Mouse (Mus musculus) liver, adult (tissue): ENCODE measurements around the gene Zdhhc17.

ENCODE experiments used
- GATA4 ChIP-seq: IDR thresholded peaks from 2 replicates; pipeline ENCODE4 v1.6.1; 2014; ENCODE audit warnings: mild to moderate bottlenecking, low read length; ENCODE audit not compliant: insufficient replicate concordance

Gene Zdhhc17

DNA sequence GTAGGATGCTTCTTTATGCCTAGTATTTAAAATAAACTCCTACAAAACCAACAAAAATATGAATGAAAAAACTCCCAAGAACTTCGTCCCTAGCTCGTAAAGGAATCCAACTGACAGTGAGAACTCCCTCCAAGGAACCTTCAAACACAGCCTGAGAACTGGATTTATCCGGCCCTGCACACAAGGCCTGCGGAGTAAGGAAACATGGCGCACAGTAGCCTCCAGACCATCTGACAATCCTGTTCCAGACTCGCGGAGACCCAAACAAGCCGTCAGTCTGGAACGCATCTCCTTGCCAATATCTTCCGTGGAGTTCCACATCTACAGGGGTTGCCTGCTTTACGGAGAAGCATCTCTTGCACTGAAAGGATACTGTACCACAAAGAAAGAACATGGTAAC, 68.0 kb downstream of the Zdhhc17 start:
- TF ChIP-seq GATA4, result no peak

DNA sequence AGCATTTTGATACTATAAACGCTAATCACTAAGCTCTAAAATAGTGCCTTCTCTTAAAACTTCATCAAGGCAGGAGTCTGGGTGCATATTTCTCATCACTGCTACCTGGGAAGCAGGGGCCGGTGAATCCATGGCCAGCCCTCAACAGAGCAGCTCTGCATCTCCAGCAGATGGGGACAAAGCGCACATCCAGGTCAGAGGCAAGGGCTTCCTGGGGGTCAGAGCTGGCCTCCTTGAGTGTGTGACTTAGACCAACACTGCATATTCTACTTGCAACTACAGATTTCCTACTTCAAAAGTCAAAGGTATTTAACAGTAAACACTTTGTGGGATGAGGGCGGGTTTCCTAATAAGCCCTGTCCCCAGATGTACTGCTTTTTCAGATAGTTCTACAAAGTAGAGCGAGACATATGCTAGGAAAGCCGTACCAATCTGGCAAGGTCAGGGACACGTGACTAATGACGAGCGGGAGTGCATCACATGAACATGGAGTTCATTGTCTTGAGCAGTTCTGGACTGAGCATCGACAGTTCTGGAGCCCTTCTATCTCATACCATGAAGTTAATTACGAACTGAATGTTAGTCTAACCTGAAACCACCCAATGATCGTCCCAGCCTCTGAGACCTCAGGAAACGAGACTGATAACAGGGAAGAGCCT, 69.1 kb downstream of the Zdhhc17 start:
- TF ChIP-seq GATA4, result no peak

- no peak for TF ChIP-seq GATA4
Observed at GRCm38 (mm10) chr10:110939717-110940116, 70.2 kb downstream of the Zdhhc17 start.

DNA sequence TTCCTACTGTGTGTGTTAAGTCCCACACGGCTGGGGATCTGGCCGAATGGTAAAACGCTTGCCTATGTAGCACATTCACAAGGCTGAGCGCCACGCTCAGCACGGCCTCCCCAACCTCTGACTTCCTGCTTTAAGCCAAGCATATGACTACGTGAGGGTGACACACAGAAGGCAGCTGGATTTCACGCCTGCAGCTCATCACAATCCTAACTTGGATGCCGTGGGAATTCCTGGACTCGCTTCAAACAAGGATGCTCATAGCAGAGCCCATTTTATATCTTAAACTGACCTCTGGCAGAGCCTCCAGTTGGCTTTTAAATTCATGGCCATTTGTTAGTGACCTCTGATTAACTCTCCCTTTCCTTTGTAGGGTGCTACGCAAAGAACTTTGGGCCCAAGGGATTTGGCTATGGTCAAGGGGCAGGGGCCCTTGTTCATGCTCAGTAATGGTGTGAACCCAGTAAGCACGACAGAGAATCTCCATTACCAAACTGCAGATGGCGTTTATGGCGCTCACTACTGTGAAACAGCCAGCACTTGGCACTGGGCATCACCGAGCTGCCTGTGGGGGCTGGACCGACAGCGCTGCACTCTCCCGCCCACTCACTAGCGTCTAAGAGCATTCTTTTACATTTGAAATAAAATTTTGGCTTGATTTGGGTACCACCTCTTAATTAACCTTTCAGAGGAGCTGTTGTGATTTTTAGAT, 70.9 kb downstream of the Zdhhc17 start:
- TF ChIP-seq GATA4, result no peak

DNA sequence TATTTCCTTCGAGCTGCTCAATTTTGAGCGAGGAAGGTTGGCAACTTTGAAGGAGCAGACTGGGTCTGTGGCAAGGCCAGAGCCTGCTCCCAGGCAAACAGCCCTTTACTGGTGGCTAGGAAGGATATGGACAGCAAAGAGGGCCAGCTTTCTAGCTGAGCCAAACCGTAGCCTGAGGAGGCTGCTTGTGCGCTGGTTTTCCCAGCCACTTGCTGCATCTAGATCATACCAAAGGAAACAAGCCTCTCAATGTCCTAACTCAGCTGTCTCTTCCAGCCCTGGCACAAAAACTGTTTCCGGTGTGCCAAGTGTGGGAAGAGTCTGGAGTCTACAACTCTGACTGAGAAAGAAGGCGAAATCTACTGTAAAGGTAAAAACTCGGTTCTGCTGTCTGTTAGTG, 71.6 kb downstream of the Zdhhc17 start:
- no peak for TF ChIP-seq GATA4

DNA sequence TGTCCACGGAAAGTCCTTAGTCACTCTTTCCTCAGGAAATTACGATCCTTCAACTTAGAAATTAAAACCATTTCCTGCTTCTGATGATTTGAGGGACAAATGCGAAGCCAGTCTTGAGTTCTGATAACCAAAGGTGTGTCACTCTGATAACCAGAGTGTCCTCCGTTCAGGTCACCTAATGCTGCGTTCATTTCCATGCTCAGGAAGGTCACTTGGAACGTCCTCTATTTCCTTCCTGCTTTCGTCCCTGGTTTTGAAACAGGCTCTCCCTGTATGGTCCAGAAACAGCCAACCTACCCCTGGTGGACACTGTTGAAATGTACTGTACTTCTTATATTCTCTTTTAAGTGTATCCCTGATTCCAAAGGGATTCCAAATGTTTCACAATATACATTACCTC, 74.3 kb downstream of the Zdhhc17 start:
- peak; percentile 71; the same call in 1 of the 2 replicates for TF ChIP-seq GATA4

DNA sequence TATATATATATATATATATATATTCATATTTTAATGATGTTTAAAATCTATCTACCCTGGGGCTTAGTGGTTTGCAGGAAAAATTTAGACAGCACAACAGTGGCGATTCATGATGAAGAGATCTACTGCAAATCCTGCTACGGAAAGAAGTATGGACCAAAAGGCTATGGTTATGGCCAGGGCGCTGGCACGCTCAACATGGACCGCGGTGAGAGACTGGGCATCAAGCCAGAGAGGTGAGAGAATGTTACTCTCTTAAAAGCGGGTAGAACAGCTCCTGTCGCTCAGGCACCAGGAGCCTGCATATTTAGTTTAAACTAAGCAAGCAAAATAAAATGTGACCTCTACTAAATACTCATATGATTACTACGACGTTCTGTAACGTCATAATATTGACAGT, 74.9 kb downstream of the Zdhhc17 start:
- TF ChIP-seq GATA4, result no peak

GRCm38 (mm10) chr10:110933584-110933983, 76.4 kb downstream of the Zdhhc17 start:
- no peak for TF ChIP-seq GATA4

- TF ChIP-seq GATA4, result no peak
Observed at GRCm38 (mm10) chr10:110931913-110932560, 77.9 kb downstream of the Zdhhc17 start.

DNA sequence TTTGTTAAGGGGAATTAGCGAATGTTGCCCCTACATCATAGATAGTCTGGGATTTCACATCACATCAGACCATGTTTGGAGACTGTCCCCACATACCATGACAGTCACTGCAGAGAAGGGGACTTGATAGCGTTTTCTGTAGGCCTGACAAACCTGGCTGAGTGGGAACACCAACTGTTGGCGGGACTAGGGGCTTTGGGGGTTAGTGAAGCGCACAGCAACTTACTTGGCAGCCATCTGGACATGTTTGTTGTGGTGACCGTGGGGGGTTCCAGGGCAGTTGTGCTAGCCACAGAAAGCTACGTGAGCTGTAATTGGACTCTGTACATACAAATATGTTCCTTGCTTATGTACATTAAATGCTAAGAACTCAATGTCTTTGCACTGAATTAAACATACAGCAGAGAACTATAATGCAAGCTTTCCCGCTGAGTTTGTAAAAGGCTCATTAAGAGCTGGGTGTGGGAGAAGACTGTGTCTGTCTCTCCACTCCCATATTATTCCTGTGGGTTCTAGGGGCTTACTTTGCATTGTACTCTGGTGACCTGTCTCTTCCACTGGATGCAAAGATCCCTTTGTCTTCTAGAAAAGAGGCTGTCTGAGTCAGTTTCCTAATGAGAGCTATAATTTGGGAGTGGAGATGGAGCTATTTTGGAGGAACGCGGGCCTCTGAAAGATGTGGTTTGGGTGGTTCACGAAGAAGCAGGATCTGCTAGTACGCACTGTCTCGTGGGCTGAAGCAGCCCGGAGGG, 78.6 kb downstream of the Zdhhc17 start:
- no peak for TF ChIP-seq GATA4

- TF ChIP-seq GATA4, result no peak
Observed at GRCm38 (mm10) chr10:110929756-110930155, 80.2 kb downstream of the Zdhhc17 start.

DNA sequence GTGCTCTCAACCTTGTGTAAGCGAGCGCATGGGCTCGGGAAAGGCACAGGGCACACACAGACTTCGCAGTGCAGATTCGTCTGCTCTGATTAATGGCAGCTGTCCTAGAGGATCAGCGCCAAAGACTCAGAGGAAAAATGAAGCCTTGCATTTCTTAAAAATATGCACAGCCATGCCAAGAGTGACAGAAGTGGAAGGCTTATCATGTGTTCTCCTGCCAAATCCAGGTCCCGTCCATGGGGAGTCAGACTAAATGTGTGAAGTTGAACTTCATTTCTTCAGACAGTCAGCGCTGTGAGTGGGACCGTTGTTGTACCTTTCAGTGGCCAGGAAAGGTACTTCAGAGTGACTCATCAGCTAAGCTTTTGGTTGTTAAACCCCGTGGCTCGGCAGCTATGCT, 82.4 kb downstream of the Zdhhc17 start:
- no peak for TF ChIP-seq GATA4

GRCm38 (mm10) chr10:110922612-110923011, 87.3 kb downstream of the Zdhhc17 start:
- no peak for TF ChIP-seq GATA4

DNA sequence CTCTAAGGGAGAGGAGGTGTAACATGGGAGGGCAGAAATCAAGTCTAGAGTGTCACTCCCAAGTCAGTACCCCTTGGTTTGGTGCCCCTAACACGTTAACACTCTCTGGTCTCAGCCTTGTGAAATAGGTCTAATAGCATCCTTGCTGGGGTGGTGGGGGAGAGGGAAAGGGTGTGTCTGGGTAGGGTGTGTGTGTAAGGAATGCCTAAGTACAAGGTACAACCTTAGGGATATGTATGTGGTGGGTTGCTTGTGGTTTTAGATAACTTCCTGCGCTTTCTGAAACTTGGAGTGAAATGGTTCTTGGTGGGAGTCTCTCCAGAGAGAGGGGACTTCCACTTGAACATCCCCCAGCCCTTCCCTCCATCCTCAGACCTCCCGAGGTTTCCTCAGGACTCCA, 88.0 kb downstream of the Zdhhc17 start:
- no peak for TF ChIP-seq GATA4

GRCm38 (mm10) chr10:110920368-110920950, 89.5 kb downstream of the Zdhhc17 start:
- TF ChIP-seq GATA4, result no peak

GRCm38 (mm10) chr10:110919531-110920343, 90.2 kb downstream of the Zdhhc17 start, which contains the start of gene Csrp2:
Gene Csrp2, plus strand, starts transcription at chr10:110919789.
- TF ChIP-seq GATA4, result peak; percentile 31; the same call in 1 of the 2 replicates
